Mouse (Mus musculus): ENCODE results near the gene Lrr1.
A peak's percentile ranks its signal among the peaks of the same experiment; 100 is the strongest.
"Not testable (repeated sequence)": the region's sequence is repeated elsewhere in the genome, so short reads cannot be mapped to it uniquely, and the experiment has no call there.

Gene Lrr1

DNA sequence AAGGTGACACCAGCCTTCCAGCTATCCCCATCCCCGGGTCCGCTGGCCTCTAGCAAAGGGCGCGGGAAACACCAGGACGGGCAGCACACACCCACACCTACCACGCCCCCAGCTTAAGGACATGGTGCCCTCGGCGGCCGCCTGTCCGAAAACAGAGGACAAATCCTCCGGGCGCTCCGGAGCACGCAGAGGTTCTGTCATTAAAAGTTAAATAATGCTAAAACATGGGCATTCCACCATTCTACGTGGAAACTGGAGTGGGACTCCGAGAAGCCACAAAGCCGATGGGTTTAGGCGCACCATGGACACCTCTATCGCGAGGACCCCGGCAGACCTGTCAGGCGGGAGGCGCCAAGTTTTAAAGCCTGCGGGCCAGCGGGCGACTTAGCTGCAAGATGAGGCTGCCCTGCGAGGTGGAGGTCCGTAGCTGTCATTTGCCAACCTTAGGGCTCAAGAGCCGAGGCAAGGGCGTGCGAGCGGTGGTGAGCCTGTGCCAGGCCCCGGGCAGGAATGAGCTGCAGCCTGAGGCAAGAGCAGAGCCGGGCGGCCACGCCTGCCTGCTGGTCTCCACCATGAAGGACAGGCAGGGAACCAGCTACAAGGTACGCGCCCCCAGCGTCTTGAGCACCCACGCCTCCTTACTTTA, at the start of gene Lrr1:
Gene Lrr1 (plus strand): TSS at position 354 of the 646 bp plus-strand sequence.
- peak; percentile 79 for DNase-seq (ENCODE audit: low read depth)

DNA sequence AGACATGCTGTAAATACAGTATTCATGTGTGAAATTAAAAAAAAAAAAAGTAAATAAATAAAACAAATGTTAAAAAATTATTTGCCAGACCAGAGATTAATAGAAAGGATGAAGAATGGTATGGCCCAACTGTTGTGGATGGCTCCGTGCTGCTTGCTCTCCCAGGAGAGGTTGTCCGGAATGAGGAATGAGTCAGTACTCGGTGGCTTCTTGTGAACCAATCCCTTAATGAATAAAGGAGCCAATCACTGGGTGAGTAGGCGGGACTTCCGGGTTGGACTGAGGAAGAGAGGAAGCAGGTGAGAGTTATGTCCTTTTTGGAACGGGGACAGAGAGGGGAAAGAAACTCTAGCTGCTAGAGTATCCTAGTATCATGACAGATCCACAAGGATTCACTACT, 48.7 kb upstream of the Lrr1 start:
- no peak for DNase-seq (ENCODE audit: low read depth)

GRCm38 (mm10) chr12:69122801-69123200, 45.8 kb upstream of the Lrr1 start:
- DNase-seq (ENCODE audit: low read depth), result no peak

GRCm38 (mm10) chr12:69125066-69125465, 43.5 kb upstream of the Lrr1 start:
- DNase-seq (ENCODE audit: low read depth), result no peak

GRCm38 (mm10) chr12:69127170-69127569, 41.4 kb upstream of the Lrr1 start:
- no peak for DNase-seq (ENCODE audit: low read depth)

GRCm38 (mm10) chr12:69127626-69128025, 41.0 kb upstream of the Lrr1 start:
- no peak for DNase-seq (ENCODE audit: low read depth)

- DNase-seq (ENCODE audit: low read depth), result no peak
Measured at GRCm38 (mm10) chr12:69129634-69130310, 38.8 kb upstream of the Lrr1 start.

- no peak for DNase-seq (ENCODE audit: low read depth)
Measured at GRCm38 (mm10) chr12:69130486-69130885, 38.1 kb upstream of the Lrr1 start.

DNA sequence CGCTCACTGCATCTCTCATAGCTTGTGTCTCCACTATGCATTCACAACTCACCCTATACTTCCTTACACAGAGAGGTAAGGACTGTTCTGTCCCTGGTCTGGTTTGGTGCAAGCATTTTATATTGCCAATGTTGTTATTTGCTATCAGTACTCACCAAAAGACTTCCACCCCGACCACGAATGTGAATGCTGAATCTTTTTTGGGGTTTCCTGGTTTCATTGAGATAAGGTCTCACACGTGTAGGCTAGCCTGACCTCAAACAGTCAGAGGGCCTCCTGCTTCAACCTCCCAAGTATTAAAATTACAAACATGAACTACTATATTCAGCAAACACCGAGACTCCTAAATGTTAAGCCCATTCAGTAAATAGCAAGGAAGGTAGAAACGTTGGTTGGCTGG, 37.3 kb upstream of the Lrr1 start:
- no peak for DNase-seq (ENCODE audit: low read depth)

DNA sequence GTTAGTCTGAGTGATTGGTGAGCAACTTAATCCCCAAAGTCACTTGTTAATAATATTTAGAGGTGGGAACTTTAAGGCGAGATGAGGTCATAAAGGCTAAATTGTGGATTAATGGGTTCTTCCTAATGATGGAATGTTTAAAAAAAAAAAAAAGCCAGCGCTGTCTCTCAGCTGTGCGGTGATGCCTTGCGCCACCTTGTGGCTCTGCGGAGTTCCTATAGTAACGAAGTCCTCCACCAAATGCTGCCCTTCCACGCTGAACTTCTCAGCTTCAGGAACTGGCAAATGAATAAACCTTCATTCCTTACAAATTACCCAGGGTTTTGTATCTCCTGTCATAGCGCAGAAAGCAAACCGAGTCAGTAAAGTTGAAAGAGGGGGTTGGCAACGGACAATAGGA, 36.6 kb upstream of the Lrr1 start:
- DNase-seq (ENCODE audit: low read depth), result no peak

DNA sequence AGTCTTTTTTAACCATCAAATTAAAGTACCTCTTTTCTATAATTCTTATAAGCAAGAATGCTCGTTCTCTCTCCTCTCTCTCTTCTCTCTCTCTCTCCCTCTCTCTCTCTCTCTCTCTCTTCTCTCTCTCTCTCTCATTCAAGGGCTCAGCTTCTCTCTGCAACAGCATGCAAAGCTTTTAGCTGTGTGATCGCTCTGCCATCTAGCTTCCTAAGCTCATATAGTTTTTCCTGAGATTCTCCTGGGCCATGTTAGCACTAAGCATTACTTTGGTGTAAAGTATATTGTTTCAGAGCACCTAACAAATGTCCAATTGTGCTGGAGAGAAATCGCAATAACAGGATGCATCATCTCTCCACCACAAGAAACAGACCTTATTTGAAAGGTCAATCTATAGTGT, 29.4 kb upstream of the Lrr1 start:
- no peak for DNase-seq (ENCODE audit: low read depth)

DNA sequence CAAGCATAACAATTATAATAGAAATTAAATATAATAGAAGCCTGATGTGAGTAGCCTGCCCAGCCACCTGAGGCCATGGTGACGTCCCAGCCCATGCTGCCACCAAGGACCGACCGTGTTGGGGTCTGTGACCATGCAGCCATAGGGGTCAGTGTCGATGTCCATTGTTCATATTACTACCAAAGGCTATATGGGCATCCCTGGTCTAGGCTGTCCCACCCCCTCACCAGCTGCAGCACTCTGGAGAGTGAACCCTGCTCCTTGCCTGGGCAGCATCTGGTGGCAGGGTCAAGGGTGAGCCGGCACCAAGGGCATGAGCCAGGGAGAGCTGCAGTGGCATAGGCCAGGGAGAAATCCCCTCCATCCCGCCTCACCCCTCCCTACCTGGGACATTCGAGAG, 28.8 kb upstream of the Lrr1 start:
- DNase-seq (ENCODE audit: low read depth), result no peak

DNA sequence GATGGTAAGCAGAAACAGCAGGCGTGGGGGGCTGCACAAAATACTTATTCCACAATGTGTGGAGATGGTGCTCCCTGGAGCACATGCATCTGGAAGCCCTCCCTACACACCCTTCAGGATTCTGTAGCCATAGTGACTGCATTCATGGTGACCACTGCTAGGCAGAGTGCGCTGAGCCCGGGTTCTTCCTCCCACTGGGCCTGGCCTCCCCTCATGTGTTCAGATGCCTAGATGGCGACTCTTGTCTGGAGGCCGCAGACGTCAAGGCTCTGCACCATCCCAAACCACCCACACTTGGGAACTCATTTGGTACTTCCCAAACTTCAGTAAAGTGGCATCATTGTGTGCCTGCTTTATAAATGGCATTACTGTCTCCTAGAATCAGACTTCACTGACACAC, 25.2 kb upstream of the Lrr1 start:
- no peak for DNase-seq (ENCODE audit: low read depth)

DNA sequence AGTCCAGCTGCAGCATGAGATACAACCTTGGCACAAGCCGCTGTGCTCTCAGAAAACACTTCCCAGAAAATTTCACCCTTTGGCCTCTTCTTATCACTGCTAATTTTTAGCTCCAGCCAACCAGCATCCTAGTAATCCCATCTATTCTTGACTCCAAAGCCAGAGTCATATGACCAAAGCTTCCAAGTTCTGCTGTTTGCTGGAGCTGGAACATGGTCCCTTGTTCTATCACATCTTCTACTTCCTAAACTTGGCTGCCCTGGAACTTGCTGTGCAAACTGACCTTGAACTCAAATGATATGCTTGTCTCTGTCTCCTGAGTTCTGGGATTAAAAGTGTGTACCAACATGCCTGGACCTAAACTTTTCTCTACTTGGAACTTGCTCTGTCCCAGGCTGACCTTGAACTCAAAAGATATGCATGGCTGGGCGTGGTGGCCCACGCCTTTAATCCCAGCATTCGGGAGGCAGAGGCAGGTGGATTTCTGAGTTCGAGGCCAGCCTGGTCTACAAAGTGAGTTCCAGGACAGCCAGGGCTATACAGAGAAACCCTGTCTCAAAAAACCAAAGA, 21.4 kb upstream of the Lrr1 start:
- DNase-seq (ENCODE audit: low read depth), result no peak

- no peak for DNase-seq (ENCODE audit: low read depth)
Measured at GRCm38 (mm10) chr12:69150049-69150448, 18.6 kb upstream of the Lrr1 start.

DNA sequence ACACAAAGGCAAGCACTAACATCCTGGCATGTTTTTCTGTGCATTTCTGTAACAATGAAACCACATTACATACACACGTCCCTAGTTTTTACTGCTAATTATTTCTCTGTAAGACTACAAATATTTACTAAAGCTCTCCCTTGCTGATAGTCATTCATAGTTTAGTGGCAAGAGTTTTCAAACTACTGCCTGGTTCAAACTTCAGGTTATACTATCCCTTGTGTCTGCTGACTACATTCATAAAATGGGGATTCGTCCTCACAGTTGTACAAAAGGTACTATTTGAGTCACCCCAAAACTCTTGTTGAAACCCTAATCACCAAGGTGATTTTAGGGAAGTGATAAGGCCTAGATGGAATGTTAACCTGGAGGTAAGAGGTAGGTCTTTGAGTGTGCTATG, 12.7 kb upstream of the Lrr1 start:
- DNase-seq (ENCODE audit: low read depth), result no peak

DNA sequence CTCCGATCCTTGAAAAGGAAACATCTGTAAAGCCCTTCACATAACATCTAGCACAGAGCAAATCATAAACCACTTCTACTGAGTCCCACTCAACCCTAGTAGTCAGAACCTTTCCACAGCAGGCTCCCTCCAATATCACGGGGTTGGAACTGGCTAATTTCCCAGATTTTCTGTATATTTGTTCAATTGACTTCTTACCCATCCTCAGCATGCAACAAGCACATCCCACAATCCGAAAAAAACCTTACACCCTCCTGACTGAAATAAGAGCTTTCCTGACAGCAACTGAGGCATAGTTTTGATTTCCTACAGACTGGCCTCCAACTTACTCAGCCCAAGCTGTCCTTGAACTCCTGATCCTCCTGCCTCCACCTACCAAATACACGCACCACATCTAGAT, 12.2 kb upstream of the Lrr1 start:
- no peak for DNase-seq (ENCODE audit: low read depth)

- DNase-seq (ENCODE audit: low read depth), result no peak
Measured at GRCm38 (mm10) chr12:69157107-69157506, 11.5 kb upstream of the Lrr1 start.

DNA sequence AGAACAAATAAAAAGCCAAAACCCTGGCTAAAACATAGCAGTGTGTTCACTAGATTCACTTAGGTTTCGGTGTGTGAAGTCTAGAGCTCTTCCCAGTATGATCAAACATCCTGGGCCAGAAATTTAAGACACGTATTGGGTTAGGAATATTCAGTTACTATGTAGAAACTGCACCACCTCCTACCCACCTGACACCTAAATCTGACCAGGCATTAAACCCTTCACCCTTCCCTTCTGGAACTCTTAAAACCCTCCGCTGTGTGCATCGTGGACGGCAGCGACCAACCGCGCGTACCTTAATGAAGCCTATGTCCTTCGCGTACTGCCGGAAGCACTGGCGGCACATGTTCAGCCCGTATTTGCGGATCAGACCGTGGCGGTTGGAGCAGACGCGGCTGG, 10.2 kb upstream of the Lrr1 start:
- no peak for DNase-seq (ENCODE audit: low read depth)

DNA sequence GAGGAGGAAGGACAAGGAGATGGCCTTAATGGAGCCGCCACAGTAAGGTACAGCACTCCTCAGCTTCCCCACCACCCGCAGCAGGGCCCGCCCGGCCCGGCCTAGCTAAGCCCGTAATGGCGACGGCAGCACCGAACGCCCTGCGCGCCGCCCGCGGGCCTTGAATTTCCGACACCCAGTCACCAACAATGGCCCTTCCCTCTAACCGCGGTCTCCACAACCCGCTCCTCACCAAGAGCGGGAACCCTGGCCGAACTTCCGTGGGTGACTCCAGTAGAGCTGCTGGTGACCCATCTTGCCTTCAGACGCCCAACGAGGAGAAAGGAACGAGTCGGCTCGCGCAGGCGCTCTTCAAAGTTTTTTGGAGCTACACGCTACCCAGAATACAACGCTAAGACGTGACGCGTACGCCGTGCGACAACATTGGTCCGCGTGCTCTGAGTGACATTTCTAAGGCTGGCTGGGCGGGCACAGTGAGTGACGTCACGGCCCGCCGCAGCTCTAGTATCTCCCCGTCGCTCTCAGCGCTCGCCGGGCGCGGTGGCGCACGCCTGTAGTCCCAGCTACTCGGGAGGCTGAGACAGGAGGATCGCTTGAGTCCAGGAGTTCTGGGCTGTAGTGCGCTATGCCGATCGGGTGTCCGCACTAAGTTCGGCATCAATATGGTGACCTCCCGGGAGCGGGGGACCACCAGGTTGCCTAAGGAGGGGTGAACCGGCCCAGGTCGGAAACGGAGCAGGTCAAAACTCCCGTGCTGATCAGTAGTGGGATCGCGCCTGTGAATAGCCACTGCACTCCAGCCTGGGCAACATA, 9.6 kb upstream of the Lrr1 start, which contains the start of gene Rps29:
Gene Rps29 (minus strand): TSS at position 422 of the 813 bp plus-strand sequence.
- DNase-seq (ENCODE audit: low read depth), result peak; percentile 98

DNA sequence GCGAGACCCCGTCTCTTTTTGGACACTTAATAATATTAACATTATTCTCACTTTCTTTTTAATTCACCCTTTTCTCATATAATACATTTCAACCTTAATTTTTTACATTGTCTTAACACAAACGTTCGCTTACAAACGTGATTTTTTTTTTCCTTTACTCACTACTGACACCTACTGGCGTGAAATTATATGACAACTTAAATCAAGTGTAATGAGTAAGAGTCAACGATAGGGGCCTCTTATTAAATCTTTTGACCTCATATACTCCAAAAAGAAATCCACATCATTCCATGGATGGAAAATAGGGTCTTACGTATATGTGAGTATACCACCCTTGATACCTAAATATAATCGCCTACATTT, 9.1 kb upstream of the Lrr1 start:
- DNase-seq (ENCODE audit: low read depth), result peak; percentile 74

- not testable (repeated sequence) for DNase-seq (ENCODE audit: low read depth)
Measured at GRCm38 (mm10) chr12:69160677-69161076, 7.9 kb upstream of the Lrr1 start.

GRCm38 (mm10) chr12:69163586-69163985, 5.0 kb upstream of the Lrr1 start:
- not testable (repeated sequence) for DNase-seq (ENCODE audit: low read depth)
